Mouse (Mus musculus): Measurements from ENCODE around the gene Tcl1b5. TPM values are rescaled to one million over a fixed set of nuclear protein-coding genes. Genes with fewer than 3 reads are reported as not detected.

Tcl1b5 gene
- polyA plus RNA-seq (2015; fragmentation: Illumina TruSeq; extraction: RNeasy Lipid Tissue Mini Kit (QIAGEN cat#74804); ENCODE audit: insufficient read depth, low read depth, low replicate concordance) = not detected

GRCm38 (mm10) chr12:105176044-105176443 is at the start of gene Tcl1b5:
TSS of gene Tcl1b5 (plus strand) at chr12:105176344.

GRCm38 (mm10) chr12:105145714-105146113 is 30.4 kb upstream of the Tcl1b5 start, which contains the start of gene Tcl1b2:
TSS of gene Tcl1b2 (plus strand) at chr12:105146014.

DNA sequence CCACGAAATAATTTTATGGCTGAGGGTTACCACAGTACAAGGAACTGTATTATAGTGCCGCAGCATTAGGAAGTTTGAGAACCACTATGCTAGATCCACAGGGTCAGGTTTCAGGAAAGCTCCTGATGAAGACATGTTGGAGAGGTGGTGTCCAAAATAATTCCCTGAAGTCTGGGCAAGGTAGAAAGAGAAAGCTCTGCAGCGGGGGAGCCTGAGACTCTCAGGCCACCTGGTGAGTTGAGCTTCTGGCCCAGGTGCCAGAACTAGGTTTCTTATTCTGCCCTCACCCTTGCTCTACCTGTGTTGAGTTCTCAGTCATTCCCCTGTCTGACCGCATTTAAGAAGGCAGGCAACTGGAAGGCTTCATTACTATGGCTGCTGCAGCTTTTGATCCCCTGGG is 16.8 kb upstream of the Tcl1b5 start, which contains the start of gene Tcl1b1:
Gene Tcl1b1 (plus strand): TSS at position 301 of the 400 bp plus-strand sequence.

DNA sequence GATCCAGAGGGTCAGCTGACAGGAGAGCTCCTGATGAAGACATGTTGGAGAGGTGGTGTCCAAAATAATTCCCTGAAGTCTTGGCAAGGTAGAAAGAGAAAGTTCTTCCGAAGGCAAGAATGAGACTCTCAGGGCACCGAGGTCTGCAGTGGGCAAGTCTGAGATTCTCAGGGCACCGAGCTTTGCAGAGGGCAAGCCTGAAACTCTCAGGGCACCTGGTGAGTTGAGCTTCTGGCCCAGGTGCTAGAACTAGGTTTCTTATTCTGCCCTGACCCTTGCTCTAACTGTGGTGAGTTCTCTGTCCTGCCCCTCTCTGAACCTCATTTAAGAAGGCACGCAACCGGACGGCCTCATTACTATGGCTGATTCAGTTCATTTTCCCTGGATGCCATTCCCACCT is 14.6 kb downstream of the Tcl1b5 start, which contains the start of gene Tcl1b3:
Gene Tcl1b3 (plus strand): TSS at position 301 of the 400 bp plus-strand sequence.

DNA sequence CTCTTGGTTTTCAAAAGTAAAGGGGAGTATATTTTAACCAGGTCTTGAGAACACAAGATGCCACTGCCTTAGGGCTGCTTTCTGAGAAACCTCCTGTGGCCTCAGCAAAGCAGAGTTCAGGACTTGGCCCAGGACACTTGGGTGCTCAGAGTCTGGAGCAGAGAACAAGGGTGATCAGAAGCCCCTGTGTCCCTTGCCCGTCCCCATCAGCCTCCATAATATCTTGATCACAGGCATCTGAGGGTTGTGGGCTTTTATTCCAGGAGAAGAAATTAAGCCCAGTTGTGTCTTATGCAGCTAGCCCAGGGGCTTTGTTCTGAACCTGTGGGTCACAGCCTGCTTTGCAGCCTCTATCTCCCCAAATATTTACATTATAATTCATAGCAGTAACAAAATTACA is 25.5 kb downstream of the Tcl1b5 start, which contains the start of gene Tcl1b4:
Gene Tcl1b4 (plus strand): TSS at position 301 of the 400 bp plus-strand sequence.

DNA sequence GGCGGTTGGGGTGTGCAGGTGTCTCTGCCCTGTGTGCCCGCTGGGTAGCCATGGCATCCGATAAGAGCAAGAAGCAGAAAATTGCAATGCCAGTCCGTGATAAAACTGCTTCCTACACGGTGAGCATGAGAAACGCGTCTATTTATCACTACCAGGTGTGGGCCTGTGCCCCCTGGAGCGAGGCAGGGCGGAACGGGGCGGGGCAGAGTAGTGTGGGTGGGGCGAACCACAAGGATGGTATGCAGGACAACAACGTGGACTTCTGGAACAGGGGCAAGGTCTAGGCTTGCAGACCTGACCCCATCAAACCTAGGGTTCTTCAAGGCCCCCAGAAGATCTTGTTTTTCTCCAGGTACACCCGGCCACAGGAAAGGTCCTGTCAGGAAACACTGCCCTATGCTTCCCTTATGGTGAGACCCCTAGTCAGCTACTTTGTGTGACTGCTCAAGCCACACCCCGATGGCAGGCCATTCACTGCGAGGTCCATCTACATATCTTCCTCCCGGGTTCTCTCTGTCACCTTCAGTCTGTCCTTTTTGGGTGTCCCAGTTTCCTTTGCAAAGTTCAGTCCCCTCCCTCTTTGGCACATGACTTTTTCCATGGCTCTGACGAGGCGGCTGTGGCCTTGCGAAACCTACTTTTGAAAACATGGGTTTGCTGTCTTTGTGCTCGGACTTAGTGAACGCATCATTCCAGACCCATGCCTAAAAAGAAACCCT is 46.6 kb downstream of the Tcl1b5 start, which contains the start of gene Tcl1:
Gene Tcl1 (minus strand): TSS at position 193 of the 719 bp plus-strand sequence.

Other genes starting within 250 kb of the Tcl1b5 start
- gene Syne3, start 166.5 kb upstream of the Tcl1b5 start, polyA plus RNA-seq (2015; fragmentation: Illumina TruSeq; extraction: RNeasy Lipid Tissue Mini Kit (QIAGEN cat#74804); ENCODE audit: insufficient read depth, low read depth, low replicate concordance) = 1.7 TPM
- 6.9 TPM for gene Glrx5, start 143.7 kb upstream of the Tcl1b5 start, polyA plus RNA-seq (2015; fragmentation: Illumina TruSeq; extraction: RNeasy Lipid Tissue Mini Kit (QIAGEN cat#74804); ENCODE audit: insufficient read depth, low read depth, low replicate concordance)
- gene Tcl1b2, start 30.3 kb upstream of the Tcl1b5 start, polyA plus RNA-seq (2015; fragmentation: Illumina TruSeq; extraction: RNeasy Lipid Tissue Mini Kit (QIAGEN cat#74804); ENCODE audit: insufficient read depth, low read depth, low replicate concordance) = not detected
- gene Tcl1b1, start 16.7 kb upstream of the Tcl1b5 start, polyA plus RNA-seq (2015; fragmentation: Illumina TruSeq; extraction: RNeasy Lipid Tissue Mini Kit (QIAGEN cat#74804); ENCODE audit: insufficient read depth, low read depth, low replicate concordance) = not detected
- gene Tcl1b3, start 14.7 kb downstream of the Tcl1b5 start, polyA plus RNA-seq (2015; fragmentation: Illumina TruSeq; extraction: RNeasy Lipid Tissue Mini Kit (QIAGEN cat#74804); ENCODE audit: insufficient read depth, low read depth, low replicate concordance) = not detected
- not detected for gene Tcl1b4, start 25.6 kb downstream of the Tcl1b5 start, polyA plus RNA-seq (2015; fragmentation: Illumina TruSeq; extraction: RNeasy Lipid Tissue Mini Kit (QIAGEN cat#74804); ENCODE audit: insufficient read depth, low read depth, low replicate concordance)
- gene Tcl1, start 46.4 kb downstream of the Tcl1b5 start, polyA plus RNA-seq (2015; fragmentation: Illumina TruSeq; extraction: RNeasy Lipid Tissue Mini Kit (QIAGEN cat#74804); ENCODE audit: insufficient read depth, low read depth, low replicate concordance) = not detected
- gene Tunar, start 157.5 kb downstream of the Tcl1b5 start, polyA plus RNA-seq (2015; fragmentation: Illumina TruSeq; extraction: RNeasy Lipid Tissue Mini Kit (QIAGEN cat#74804); ENCODE audit: insufficient read depth, low read depth, low replicate concordance) = not detected

All from pancreas, adult 10 weeks (tissue).